Mouse (Mus musculus): ENCODE data around the gene Dlg2.

The Dlg2 gene

GRCm38 (mm10) chr7:91288324-91288723 is 811.9 kb downstream of the Dlg2 start:
- DNase-seq (ENCODE audit: low read depth, low spot score), result no peak
- H3K27me3 ChIP-seq (ENCODE audit: control insufficient read depth, insufficient read depth, low read length, poor library complexity, severe bottlenecking), result no peaks in the 10 kb centered on the region
- H3K36me3 ChIP-seq (ENCODE audit: control insufficient read depth, insufficient read depth, low read length, poor library complexity, severe bottlenecking), result no peaks in the 10 kb centered on the region

GRCm38 (mm10) chr7:91296127-91296526 is 819.7 kb downstream of the Dlg2 start:
- Histone ChIP-seq H3K27me3 (ENCODE audit: control insufficient read depth, insufficient read depth, low read length, poor library complexity, severe bottlenecking) (no peaks in the 10 kb centered on the region), H3K36me3 (ENCODE audit: control insufficient read depth, insufficient read depth, low read length, poor library complexity, severe bottlenecking) (no peaks in the 10 kb centered on the region)
- DNase-seq (ENCODE audit: low read depth, low spot score), result no peak

- no peak for DNase-seq (ENCODE audit: low read depth, low spot score)
- no peaks in the 10 kb centered on the region for H3K27me3 ChIP-seq (ENCODE audit: control insufficient read depth, insufficient read depth, low read length, poor library complexity, severe bottlenecking)
- no peaks in the 10 kb centered on the region for H3K36me3 ChIP-seq (ENCODE audit: control insufficient read depth, insufficient read depth, low read length, poor library complexity, severe bottlenecking)
These were observed 834.7 kb downstream of the Dlg2 start for GRCm38 (mm10) chr7:91311177-91311576.

GRCm38 (mm10) chr7:91345073-91345472 is 868.6 kb downstream of the Dlg2 start:
- Histone ChIP-seq H3K36me3 (ENCODE audit: control insufficient read depth, insufficient read depth, low read length, poor library complexity, severe bottlenecking) (no peaks in the 10 kb centered on the region), H3K27me3 (ENCODE audit: control insufficient read depth, insufficient read depth, low read length, poor library complexity, severe bottlenecking) (no peaks in the 10 kb centered on the region)
- no peak for DNase-seq (ENCODE audit: low read depth, low spot score)

GRCm38 (mm10) chr7:91369821-91370321 is 893.4 kb downstream of the Dlg2 start:
- no peaks in the 10 kb centered on the region for H3K27me3 ChIP-seq (ENCODE audit: control insufficient read depth, insufficient read depth, low read length, poor library complexity, severe bottlenecking)
- DNase-seq (ENCODE audit: low read depth, low spot score), result no peak
- H3K36me3 ChIP-seq (ENCODE audit: control insufficient read depth, insufficient read depth, low read length, poor library complexity, severe bottlenecking), result no peaks in the 10 kb centered on the region

- Histone ChIP-seq H3K27me3 (ENCODE audit: control insufficient read depth, insufficient read depth, low read length, poor library complexity, severe bottlenecking) (no peaks in the 10 kb centered on the region), H3K36me3 (ENCODE audit: control insufficient read depth, insufficient read depth, low read length, poor library complexity, severe bottlenecking) (no peaks in the 10 kb centered on the region)
- no peak for DNase-seq (ENCODE audit: low read depth, low spot score)
These were observed 905.8 kb downstream of the Dlg2 start for GRCm38 (mm10) chr7:91382281-91382680.

GRCm38 (mm10) chr7:91383873-91384272 is 907.4 kb downstream of the Dlg2 start:
- Histone ChIP-seq H3K27me3 (ENCODE audit: control insufficient read depth, insufficient read depth, low read length, poor library complexity, severe bottlenecking) (no peaks in the 10 kb centered on the region), H3K36me3 (ENCODE audit: control insufficient read depth, insufficient read depth, low read length, poor library complexity, severe bottlenecking) (no peaks in the 10 kb centered on the region)
- no peak for DNase-seq (ENCODE audit: low read depth, low spot score)

GRCm38 (mm10) chr7:91389272-91389671 is 912.8 kb downstream of the Dlg2 start:
- DNase-seq (ENCODE audit: low read depth, low spot score), result no peak
- Histone ChIP-seq H3K36me3 (ENCODE audit: control insufficient read depth, insufficient read depth, low read length, poor library complexity, severe bottlenecking) (no peaks in the 10 kb centered on the region), H3K27me3 (ENCODE audit: control insufficient read depth, insufficient read depth, low read length, poor library complexity, severe bottlenecking) (no peaks in the 10 kb centered on the region)

GRCm38 (mm10) chr7:91397827-91398226 is 921.4 kb downstream of the Dlg2 start:
- Histone ChIP-seq H3K27me3 (ENCODE audit: control insufficient read depth, insufficient read depth, low read length, poor library complexity, severe bottlenecking) (no peaks in the 10 kb centered on the region), H3K36me3 (ENCODE audit: control insufficient read depth, insufficient read depth, low read length, poor library complexity, severe bottlenecking) (no peaks in the 10 kb centered on the region)
- DNase-seq (ENCODE audit: low read depth, low spot score), result no peak

GRCm38 (mm10) chr7:91412109-91412508 is 935.6 kb downstream of the Dlg2 start:
- no peaks in the 10 kb centered on the region for H3K36me3 ChIP-seq (ENCODE audit: control insufficient read depth, insufficient read depth, low read length, poor library complexity, severe bottlenecking)
- H3K27me3 ChIP-seq (ENCODE audit: control insufficient read depth, insufficient read depth, low read length, poor library complexity, severe bottlenecking), result no peaks in the 10 kb centered on the region

GRCm38 (mm10) chr7:91414150-91414549 is 937.7 kb downstream of the Dlg2 start:
- Histone ChIP-seq H3K36me3 (ENCODE audit: control insufficient read depth, insufficient read depth, low read length, poor library complexity, severe bottlenecking) (no peaks in the 10 kb centered on the region), H3K27me3 (ENCODE audit: control insufficient read depth, insufficient read depth, low read length, poor library complexity, severe bottlenecking) (no peaks in the 10 kb centered on the region)
- no peak for DNase-seq (ENCODE audit: low read depth, low spot score)

More at GRCm38 (mm10) chr7:91412109-91412508, 935.6 kb downstream of the Dlg2 start:
- no peak for DNase-seq (ENCODE audit: low read depth, low spot score)

GRCm38 (mm10) chr7:91414749-91415148 is 938.3 kb downstream of the Dlg2 start:
- H3K36me3 ChIP-seq (ENCODE audit: control insufficient read depth, insufficient read depth, low read length, poor library complexity, severe bottlenecking), result no peaks in the 10 kb centered on the region
- DNase-seq (ENCODE audit: low read depth, low spot score), result no peak
- no peaks in the 10 kb centered on the region for H3K27me3 ChIP-seq (ENCODE audit: control insufficient read depth, insufficient read depth, low read length, poor library complexity, severe bottlenecking)

- DNase-seq (ENCODE audit: low read depth, low spot score), result no peak
- no peaks in the 10 kb centered on the region for H3K27me3 ChIP-seq (ENCODE audit: control insufficient read depth, insufficient read depth, low read length, poor library complexity, severe bottlenecking)
These were observed 943.7 kb downstream of the Dlg2 start for GRCm38 (mm10) chr7:91420215-91420614.

GRCm38 (mm10) chr7:91423784-91424183 is 947.3 kb downstream of the Dlg2 start:
- Histone ChIP-seq H3K36me3 (ENCODE audit: control insufficient read depth, insufficient read depth, low read length, poor library complexity, severe bottlenecking) (no peaks in the 10 kb centered on the region), H3K27me3 (ENCODE audit: control insufficient read depth, insufficient read depth, low read length, poor library complexity, severe bottlenecking) (no peaks in the 10 kb centered on the region)
- no peak for DNase-seq (ENCODE audit: low read depth, low spot score)

More at GRCm38 (mm10) chr7:91420215-91420614, 943.7 kb downstream of the Dlg2 start:
- H3K36me3 ChIP-seq (ENCODE audit: control insufficient read depth, insufficient read depth, low read length, poor library complexity, severe bottlenecking), result no peaks in the 10 kb centered on the region

GRCm38 (mm10) chr7:91429712-91430275 is 953.3 kb downstream of the Dlg2 start:
- no peaks in the 10 kb centered on the region for H3K27me3 ChIP-seq (ENCODE audit: control insufficient read depth, insufficient read depth, low read length, poor library complexity, severe bottlenecking)
- DNase-seq (ENCODE audit: low read depth, low spot score), result no peak
- no peaks in the 10 kb centered on the region for H3K36me3 ChIP-seq (ENCODE audit: control insufficient read depth, insufficient read depth, low read length, poor library complexity, severe bottlenecking)
